ENCODE assay signal across 14 mouse cellular contexts in genomic region chr2:56885181-56885580, GRCm38 (mm10).
"Had no signal": no experiment of that assay in that cellular context is flagged by ENCODE, and none has a peak within 500 bp of the region (broad histone marks: within the 10 kb centered on the region; RNA-seq: fewer than 3 reads in every experiment).

No protein-coding gene starts in this region.

- ATAC-seq: lung, postnatal 0 days; midbrain, embryonic 13.5 days had no signal

- H3K36me3 ChIP-seq: limb, embryonic 13.5 days; liver, embryonic 15.5 days; midbrain, embryonic 13.5 days had no signal

- H3K27ac ChIP-seq: limb, embryonic 13.5 days; liver, embryonic 15.5 days; midbrain, embryonic 13.5 days had no signal

- H3K4me2 ChIP-seq: limb, embryonic 13.5 days; liver, embryonic 11.5 days; liver, embryonic 15.5 days; midbrain, embryonic 13.5 days had no signal

- H3K4me3 ChIP-seq: limb, embryonic 13.5 days; liver, embryonic 15.5 days; midbrain, embryonic 13.5 days had no signal

- DNase-seq: kidney, adult 8-10 months; kidney, postnatal 36 days; layer of hippocampus, adult 9-11 months; layer of hippocampus, postnatal 36 days; lung, adult 2 months; lung, postnatal 36 days; right cerebral cortex, postnatal 14 days; thymus, adult 18-20 months; thymus, postnatal 14 days had no signal

- H3K9me3 ChIP-seq: limb, embryonic 13.5 days; liver, embryonic 15.5 days; midbrain, embryonic 13.5 days had no signal

- H3K9ac ChIP-seq: limb, embryonic 13.5 days; liver, embryonic 15.5 days; midbrain, embryonic 13.5 days had no signal

- H3K4me1 ChIP-seq: liver, embryonic 15.5 days; midbrain, embryonic 13.5 days had no signal

- H3K27me3 ChIP-seq: limb, embryonic 13.5 days; liver, embryonic 15.5 days; midbrain, embryonic 13.5 days had no signal
